Mouse (Mus musculus) frontal cortex, postnatal 25 days (tissue): ENCODE measurements around the gene Btbd6.

Experiments used
- DNase-seq, 2 experiments: peaks; one replicate each; pipeline ENCODE4 v3.0.0; 2022; ENCODE audit warnings: low spot score in 2 of 2

Gene Btbd6

GRCm38 (mm10) chr12:112976371-112977073, at the start of gene Btbd6:
TSS of gene Btbd6 (plus strand) at chr12:112976482.
- peak; percentile 72 to 84 for DNase-seq

GRCm38 (mm10) chr12:112927265-112927664, 49.0 kb upstream of the Btbd6 start:
- DNase-seq: no peak

- DNase-seq: peak; percentile 42 to 59
Measured at GRCm38 (mm10) chr12:112928401-112929241, 47.7 kb upstream of the Btbd6 start.

GRCm38 (mm10) chr12:112929562-112930352, 46.5 kb upstream of the Btbd6 start, which contains the start of gene Jag2:
TSS of gene Jag2 (minus strand) at chr12:112929776.
- peak; percentile 53 to 56 for DNase-seq

GRCm38 (mm10) chr12:112932647-112933046, 43.6 kb upstream of the Btbd6 start:
- DNase-seq: no peak

- DNase-seq: no peak
Measured at GRCm38 (mm10) chr12:112937906-112938305, 38.4 kb upstream of the Btbd6 start.

GRCm38 (mm10) chr12:112938366-112938765, 37.9 kb upstream of the Btbd6 start:
- no peak for DNase-seq

GRCm38 (mm10) chr12:112938873-112939565, 37.3 kb upstream of the Btbd6 start:
- no peak for DNase-seq

- no peak for DNase-seq
Measured at GRCm38 (mm10) chr12:112940238-112940637, 36.0 kb upstream of the Btbd6 start.

GRCm38 (mm10) chr12:112940710-112941109, 35.6 kb upstream of the Btbd6 start:
- no peak for DNase-seq

- no peak for DNase-seq
Measured at GRCm38 (mm10) chr12:112941156-112941775, 35.0 kb upstream of the Btbd6 start.

GRCm38 (mm10) chr12:112941776-112942713, 34.2 kb upstream of the Btbd6 start, which contains the start of gene Nudt14:
TSS of gene Nudt14 (minus strand) at chr12:112942124.
- peak in 1 of 2 experiments; percentile 48 for DNase-seq

- DNase-seq: no peak
Measured at GRCm38 (mm10) chr12:112943669-112944068, 32.6 kb upstream of the Btbd6 start.

GRCm38 (mm10) chr12:112947307-112947706, 29.0 kb upstream of the Btbd6 start:
- DNase-seq: no peak

- DNase-seq: peak; percentile 83 to 89
Measured at GRCm38 (mm10) chr12:112950040-112950760, 26.1 kb upstream of the Btbd6 start.

GRCm38 (mm10) chr12:112950761-112951129, 25.5 kb upstream of the Btbd6 start:
- DNase-seq: no peak

- DNase-seq: no peak
Measured at GRCm38 (mm10) chr12:112951150-112951842, 25.0 kb upstream of the Btbd6 start.

GRCm38 (mm10) chr12:112952433-112952832, 23.8 kb upstream of the Btbd6 start:
- DNase-seq: no peak
